Mouse (Mus musculus): ENCODE measurements around the gene Gm10300.

DNA sequence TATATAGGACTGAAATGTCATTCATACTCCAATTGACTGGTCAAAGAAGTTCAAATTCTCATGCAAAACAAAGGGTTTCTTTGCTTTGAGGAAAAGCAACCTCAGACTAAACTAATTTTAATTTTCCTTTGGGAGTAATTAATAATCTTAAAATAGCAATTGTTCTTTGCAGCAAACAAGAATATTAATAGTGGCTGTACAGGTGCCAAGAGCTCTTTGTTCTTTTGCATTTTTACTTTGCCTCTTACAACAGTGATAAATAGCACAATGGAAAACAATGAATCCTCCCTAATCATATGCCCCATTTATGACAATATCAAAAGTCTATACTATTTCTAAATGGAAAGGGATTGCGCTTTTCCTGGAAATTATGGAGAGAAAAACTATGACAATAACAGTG, 46.7 kb upstream of the Gm10300 start:
- TF ChIP-seq CTCF (IDR thresholded peaks at IDR 0.05) (no peak), EP300 (IDR thresholded peaks at IDR 0.05) (no peak)

Measured in lung, postnatal 0 days (tissue).